Mouse (Mus musculus) heart, embryonic 15.5 days (tissue): ENCODE data around the gene Ctdsp2. TPM values are rescaled to one million over a fixed set of nuclear protein-coding genes. Genes with fewer than 3 reads are reported as not detected.

Experiments used
- ATAC-seq: fragments of 200-750 bp; cut with Nextera tagmentation; replicated peaks from 2 replicates; pipeline ENCODE4 v1.8.0; 2017; ENCODE audit warnings: low read depth, moderate TSS enrichment; ENCODE audit not compliant: insufficient number of reproducible peaks, insufficient read depth, low FRiP score
- H3K27ac ChIP-seq: fragments of 300-500 bp; sonication (generic); 2 replicates; pipeline ENCODE4 v1.5.1; 2015; ENCODE audit warnings: mild to moderate bottlenecking, inconsistent platforms
- H3K27me3 ChIP-seq: fragments of 300-500 bp; sonication (generic); 2 replicates; pipeline ENCODE4 v1.6.1; 2015; ENCODE audit warnings: inconsistent platforms
- H3K36me3 ChIP-seq: fragments of 300-500 bp; sonication (generic); 2 replicates; pipeline ENCODE4 v1.6.1; 2015; ENCODE audit warnings: mild to moderate bottlenecking, inconsistent platforms
- H3K4me1 ChIP-seq: fragments of 300-500 bp; sonication (generic); replicated peaks from 2 replicates; pipeline ENCODE4 v1.6.1; 2015; ENCODE audit warnings: inconsistent platforms
- H3K4me2 ChIP-seq: fragments of 300-500 bp; sonication (generic); 2 replicates; pipeline ENCODE4 v1.6.1; 2015; ENCODE audit warnings: inconsistent platforms, mild to moderate bottlenecking, moderate library complexity
- H3K4me3 ChIP-seq: fragments of 300-500 bp; sonication (generic); 2 replicates; pipeline ENCODE4 v1.5.1; 2015; ENCODE audit warnings: mild to moderate bottlenecking, inconsistent platforms
- H3K9ac ChIP-seq: fragments of 300-500 bp; sonication (generic); 2 replicates; pipeline ENCODE4 v1.6.1; 2015; ENCODE audit warnings: mild to moderate bottlenecking, inconsistent platforms
- H3K9me3 ChIP-seq: fragments of 300-500 bp; sonication (generic); replicated peaks from 2 replicates; pipeline ENCODE4 v1.6.1; 2016; ENCODE audit warnings: inconsistent platforms
- WGBS: fragments of 180-500 bp; shearing (Covaris S2); methylation state at CpG from one replicate; pipeline ENCODE4 v1.1.7; 2015; ENCODE audit warnings: mixed read lengths; 5-methylcytosine and 5-hydroxymethylcytosine counted together
- polyA plus RNA-seq: library from polyadenylated mRNA; unstranded; fragments of >200 nt; fragmentation: Nextera tagmentation; extraction: Ambion mirVana; gene quantifications from 2 replicates; pipeline ENCODE4 v1.2.1, GENCODE M21; 2015

The Ctdsp2 gene
- polyA plus RNA-seq, 1 experiment from 2014 or later, result 35.0 TPM

DNA sequence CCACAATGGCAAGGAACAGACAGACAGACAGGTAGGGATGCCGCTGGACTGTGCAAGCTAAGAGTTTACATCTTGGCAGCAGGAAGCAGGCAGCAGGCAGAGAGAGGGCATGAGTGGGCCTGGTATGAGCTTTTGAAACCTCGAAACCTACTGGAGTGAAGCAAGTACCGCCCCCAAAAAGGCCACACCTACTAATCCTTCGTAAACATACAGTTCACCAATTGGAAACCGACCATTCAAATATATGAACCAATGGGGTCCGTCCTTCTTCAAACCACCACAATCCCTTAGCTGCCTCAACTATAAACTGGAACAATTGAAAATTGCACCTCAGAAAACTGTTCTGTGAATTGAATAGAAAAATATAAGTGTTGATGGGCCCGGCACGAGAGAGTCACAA, 14.7 kb upstream of the Ctdsp2 start:
- Histone ChIP-seq H3K27ac (peak overlapping the region; percentile 83; the same call in 1 of the 2 replicates), H3K4me2 (no peak overlapping the region), H3K9ac (no peak overlapping the region), H3K4me1 (peaks cover 18% of the 10 kb centered on the region), H3K36me3 (no peaks in the 10 kb centered on the region), H3K4me3 (no peak overlapping the region), H3K9me3 (no peaks in the 10 kb centered on the region), H3K27me3 (no peaks in the 10 kb centered on the region)
- no peak for ATAC-seq
- WGBS, result 88% methylated on average over 8 of the region's 8 CpGs

DNA sequence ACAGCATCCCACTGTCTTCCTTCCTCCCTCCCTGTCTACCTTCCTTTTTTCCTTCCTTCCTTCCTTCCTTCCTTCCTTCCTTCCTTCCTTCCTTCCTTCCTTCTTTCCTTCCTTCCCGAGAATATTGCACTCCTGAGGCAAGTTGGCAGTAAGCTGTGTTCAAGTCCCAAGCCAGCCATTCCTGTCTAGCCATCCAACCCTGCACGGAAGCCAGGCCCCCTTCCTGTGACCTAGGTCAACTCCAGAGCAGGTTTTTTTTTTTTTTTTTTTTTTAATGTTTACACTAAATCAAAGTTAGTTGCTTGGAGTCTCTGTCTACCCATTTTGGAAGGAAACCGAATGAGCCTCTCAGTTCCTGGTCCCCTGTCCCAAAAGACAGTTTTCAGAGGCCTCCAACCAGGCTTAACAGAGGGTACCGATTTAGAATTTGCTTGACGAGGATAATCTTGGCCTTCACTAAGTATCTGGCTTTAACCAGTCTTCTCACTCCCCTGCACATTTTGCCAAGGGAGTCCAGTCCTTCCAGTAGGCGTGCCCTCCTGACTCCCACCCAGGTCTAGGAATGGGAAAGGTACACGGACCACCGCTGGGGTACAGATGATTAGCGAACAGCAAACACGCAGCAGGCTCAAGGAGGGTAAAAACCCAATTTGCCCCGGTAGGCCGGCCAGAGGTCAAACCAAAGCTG, 7.0 kb upstream of the Ctdsp2 start:
- H3K9me3 ChIP-seq, result no peaks in the 10 kb centered on the region
- no peak for ATAC-seq
- H3K4me1 ChIP-seq, result peaks cover 35% of the 10 kb centered on the region
- H3K9ac ChIP-seq, result 0 out of 2 replicates have a peak overlapping the region, but pooled peaks have one; percentile 28
- peak overlapping the region; percentile 42 for H3K4me2 ChIP-seq
- no peak overlapping the region for H3K4me3 ChIP-seq
- no peaks in the 10 kb centered on the region for H3K27me3 ChIP-seq
- H3K27ac ChIP-seq, result peak overlapping the region; percentile 86
- WGBS, result 16% methylated on average over 12 of the region's 12 CpGs
- no peaks in the 10 kb centered on the region for H3K36me3 ChIP-seq

DNA sequence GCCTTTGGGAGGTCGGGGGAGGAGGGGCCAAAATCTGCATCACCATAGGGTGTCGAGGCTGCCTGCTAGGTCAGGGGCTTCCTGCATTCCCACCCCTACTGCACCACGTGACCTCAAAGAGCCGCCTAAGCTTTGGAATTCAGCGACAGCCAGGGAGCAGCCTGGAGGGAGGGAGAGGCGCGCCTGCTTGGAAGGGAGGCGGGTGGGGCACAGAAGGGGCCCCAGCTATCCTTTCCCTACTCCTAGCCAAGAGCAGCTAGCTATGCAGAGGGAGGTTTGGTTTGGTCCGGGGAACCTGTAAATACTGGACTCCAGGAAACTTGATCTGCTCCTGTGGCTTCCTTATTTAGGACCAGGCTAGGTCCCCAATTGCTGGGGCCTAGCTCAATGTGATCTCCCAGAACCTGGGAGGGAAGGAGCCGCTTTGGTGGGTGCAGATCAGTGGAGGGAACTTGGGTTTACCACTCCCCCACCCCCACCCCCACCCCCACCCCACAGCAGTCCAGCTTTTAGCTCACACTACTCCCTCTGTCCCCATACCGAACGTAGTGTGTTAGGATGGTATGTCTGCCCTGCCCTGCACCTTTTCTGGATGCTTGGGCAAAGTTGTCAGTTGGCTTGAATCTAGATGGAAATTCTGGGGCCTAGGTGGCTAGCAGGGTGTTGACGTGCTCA, 6.3 kb upstream of the Ctdsp2 start:
- Histone ChIP-seq H3K27me3 (no peaks in the 10 kb centered on the region), H3K4me1 (peaks cover 37% of the 10 kb centered on the region), H3K4me3 (no peak overlapping the region), H3K9me3 (no peaks in the 10 kb centered on the region), H3K27ac (peak overlapping the region; percentile 86), H3K9ac (peak overlapping the region; percentile 43), H3K4me2 (peak overlapping the region; percentile 42), H3K36me3 (no peaks in the 10 kb centered on the region)
- peak; percentile 90 for ATAC-seq
- WGBS, result 12% methylated on average over 13 of the region's 13 CpGs

- H3K36me3 ChIP-seq, result no peaks in the 10 kb centered on the region
- no peak for ATAC-seq
- peak overlapping the region; percentile 43; the same call in 1 of the 2 replicates for H3K9ac ChIP-seq
- WGBS, result 29% methylated on average over 7 of the region's 7 CpGs
- H3K4me2 ChIP-seq, result no peak overlapping the region
- H3K4me3 ChIP-seq, result no peak overlapping the region
- H3K27me3 ChIP-seq, result no peaks in the 10 kb centered on the region
- no peaks in the 10 kb centered on the region for H3K9me3 ChIP-seq
- H3K4me1 ChIP-seq, result peaks cover 43% of the 10 kb centered on the region
- peak overlapping the region; percentile 86 for H3K27ac ChIP-seq
Measured at GRCm38 (mm10) chr10:126972988-126973387, 5.5 kb upstream of the Ctdsp2 start.

DNA sequence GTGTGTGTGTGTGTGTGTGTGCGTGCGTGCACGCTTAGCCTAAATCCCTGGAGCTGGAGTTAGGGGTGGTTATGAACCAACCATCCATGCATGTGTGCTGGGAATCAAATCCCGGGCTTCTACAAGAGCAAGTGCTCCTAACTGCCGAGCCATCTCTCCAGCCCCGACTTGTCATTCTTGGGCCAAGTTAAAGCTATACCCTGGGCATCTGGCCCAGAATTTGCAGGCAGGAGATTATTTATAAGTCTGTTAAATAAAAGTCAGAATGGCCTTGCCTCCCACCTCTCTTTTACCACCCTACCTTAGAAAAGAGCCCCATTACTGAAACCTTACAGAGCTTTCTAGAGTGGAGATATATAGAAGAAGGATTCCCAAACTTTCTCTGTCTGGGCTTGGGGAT, 2.8 kb upstream of the Ctdsp2 start:
- Histone ChIP-seq H3K4me1 (peaks cover 48% of the 10 kb centered on the region), H3K36me3 (no peaks in the 10 kb centered on the region), H3K4me3 (no peak overlapping the region), H3K9ac (no peak overlapping the region), H3K9me3 (no peaks in the 10 kb centered on the region), H3K4me2 (no peak overlapping the region), H3K27ac (no peak overlapping the region), H3K27me3 (no peaks in the 10 kb centered on the region)
- WGBS, result 78% methylated on average over 6 of the region's 6 CpGs
- ATAC-seq, result no peak

GRCm38 (mm10) chr10:126977076-126977475, 1.4 kb upstream of the Ctdsp2 start:
- no peak for ATAC-seq
- no peak overlapping the region for H3K9ac ChIP-seq
- no peak overlapping the region for H3K4me2 ChIP-seq
- H3K27ac ChIP-seq, result no peak overlapping the region
- no peaks in the 10 kb centered on the region for H3K9me3 ChIP-seq
- H3K4me1 ChIP-seq, result peaks cover 48% of the 10 kb centered on the region
- H3K36me3 ChIP-seq, result no peaks in the 10 kb centered on the region
- no peaks in the 10 kb centered on the region for H3K27me3 ChIP-seq
- WGBS, result 58% methylated on average over 4 of the region's 4 CpGs
- no peak overlapping the region for H3K4me3 ChIP-seq

GRCm38 (mm10) chr10:126979121-126979635, 661 bp downstream of the Ctdsp2 start:
- Histone ChIP-seq H3K4me1 (peaks cover 57% of the 10 kb centered on the region), H3K9ac (peak overlapping the region; percentile 99), H3K9me3 (no peaks in the 10 kb centered on the region), H3K36me3 (no peaks in the 10 kb centered on the region), H3K27ac (peak overlapping the region; percentile 99), H3K4me2 (peak overlapping the region; percentile 93), H3K27me3 (no peaks in the 10 kb centered on the region), H3K4me3 (peak overlapping the region; percentile 90)
- peak; percentile 7 for ATAC-seq
- WGBS, result under 1% methylated on average over 42 of the region's 62 CpGs

DNA sequence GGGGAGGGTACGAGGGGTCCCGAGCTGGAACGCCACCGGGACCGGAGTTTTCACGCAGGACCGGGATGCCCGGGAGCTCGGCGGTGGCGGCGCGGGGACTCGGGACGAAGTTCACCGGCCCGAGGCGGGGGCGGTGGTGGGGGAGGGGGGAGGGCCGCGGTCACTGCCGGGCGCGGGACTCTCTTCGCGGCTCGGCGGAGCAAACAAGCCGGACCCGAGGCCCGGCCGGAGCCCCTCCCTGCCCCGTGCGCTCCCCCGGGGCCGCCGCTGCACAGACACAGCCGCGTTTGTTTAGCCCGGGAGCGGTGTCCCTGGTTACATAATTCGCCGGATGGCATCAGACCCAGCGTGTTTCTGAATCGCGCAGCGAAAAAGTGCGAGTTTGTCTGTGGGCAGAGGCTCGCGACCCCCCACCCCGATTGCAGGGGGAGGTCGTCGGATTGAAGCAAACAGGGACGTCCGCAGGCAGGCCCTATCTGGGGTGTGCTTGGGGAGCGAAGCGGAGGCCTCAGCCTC, 1.2 kb downstream of the Ctdsp2 start:
- under 1% methylated on average over 46 of the region's 57 CpGs for WGBS
- H3K36me3 ChIP-seq, result no peaks in the 10 kb centered on the region
- no peaks in the 10 kb centered on the region for H3K27me3 ChIP-seq
- no peaks in the 10 kb centered on the region for H3K9me3 ChIP-seq
- peak overlapping the region; percentile 99 for H3K27ac ChIP-seq
- no peak for ATAC-seq
- peak overlapping the region; percentile 90 for H3K4me3 ChIP-seq
- H3K4me2 ChIP-seq, result peak overlapping the region; percentile 93
- peaks cover 62% of the 10 kb centered on the region for H3K4me1 ChIP-seq
- peak overlapping the region; percentile 99 for H3K9ac ChIP-seq

GRCm38 (mm10) chr10:126980221-126980932, 1.9 kb downstream of the Ctdsp2 start:
- H3K4me1 ChIP-seq, result peaks cover 67% of the 10 kb centered on the region
- 3% methylated on average over 16 of the region's 16 CpGs for WGBS

DNA sequence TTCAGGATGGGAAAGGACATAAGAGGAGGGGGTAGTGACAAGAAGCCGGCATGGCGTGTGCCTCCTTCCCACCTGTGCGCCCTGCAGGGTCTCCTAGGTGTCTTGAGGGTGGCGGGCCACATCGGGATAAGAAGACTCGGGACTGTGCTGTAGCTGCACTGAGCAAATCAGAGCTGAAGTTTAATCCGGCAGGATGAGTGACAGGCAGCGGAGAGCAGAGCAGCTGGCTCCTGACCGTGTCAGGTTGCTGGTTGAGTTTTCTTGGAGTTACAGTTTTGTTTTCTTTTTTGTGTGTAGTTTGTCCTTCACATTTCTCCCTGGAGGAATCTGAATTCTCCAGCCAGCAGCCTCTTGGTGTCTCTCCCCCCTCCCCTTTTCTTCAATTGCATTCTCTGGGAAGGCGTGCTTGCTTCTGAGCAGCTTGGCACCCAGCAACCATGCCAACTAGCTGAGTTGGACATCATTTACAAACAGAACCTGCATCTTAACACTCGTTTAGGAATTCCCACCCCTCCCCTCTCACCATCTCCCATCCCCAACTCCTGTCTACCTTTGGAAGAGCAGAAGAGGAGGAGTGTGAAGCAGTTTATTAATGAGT, 2.5 kb downstream of the Ctdsp2 start:
- Histone ChIP-seq H3K4me1 (peaks cover 70% of the 10 kb centered on the region), H3K4me3 (peak overlapping the region; percentile 90), H3K36me3 (no peaks in the 10 kb centered on the region), H3K9ac (peak overlapping the region; percentile 99), H3K27me3 (no peaks in the 10 kb centered on the region), H3K27ac (peak overlapping the region; percentile 99), H3K4me2 (peak overlapping the region; percentile 93), H3K9me3 (no peaks in the 10 kb centered on the region)
- ATAC-seq, result no peak
- WGBS, result 14% methylated on average over 11 of the region's 11 CpGs

More at GRCm38 (mm10) chr10:126980221-126980932, 1.9 kb downstream of the Ctdsp2 start:
- Histone ChIP-seq H3K36me3 (no peaks in the 10 kb centered on the region), H3K9me3 (no peaks in the 10 kb centered on the region), H3K27me3 (no peaks in the 10 kb centered on the region), H3K4me2 (peak overlapping the region; percentile 93), H3K4me3 (peak overlapping the region; percentile 90), H3K9ac (peak overlapping the region; percentile 99), H3K27ac (peak overlapping the region; percentile 99)
- no peak for ATAC-seq

DNA sequence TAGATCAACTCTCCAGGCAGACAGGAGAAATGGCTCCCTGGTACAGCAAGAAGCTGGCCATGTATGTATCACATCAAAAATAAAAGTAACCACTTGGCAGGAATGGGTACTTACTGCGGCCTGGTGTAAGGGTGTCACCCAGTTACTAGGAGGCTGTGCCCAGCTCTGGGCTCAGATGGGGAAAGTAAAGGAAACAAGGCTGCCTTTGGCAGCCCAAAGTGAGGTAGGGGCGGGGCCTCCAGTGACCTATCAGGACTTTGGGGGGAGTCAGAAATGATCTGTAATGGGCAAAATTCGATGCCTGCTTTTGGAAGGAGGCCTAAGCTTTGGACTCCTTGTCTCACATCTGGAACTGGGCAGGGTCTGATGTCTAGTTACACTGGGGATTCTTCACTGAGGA, 3.2 kb downstream of the Ctdsp2 start:
- peak overlapping the region; percentile 90 for H3K4me3 ChIP-seq
- H3K9ac ChIP-seq, result peak overlapping the region; percentile 67
- peak overlapping the region; percentile 91 for H3K27ac ChIP-seq

More for the DNA sequence above, 3.2 kb downstream of the Ctdsp2 start:
- Histone ChIP-seq H3K4me2 (peak overlapping the region; percentile 93), H3K4me1 (peaks cover 76% of the 10 kb centered on the region), H3K27me3 (no peaks in the 10 kb centered on the region), H3K9me3 (no peaks in the 10 kb centered on the region), H3K36me3 (no peaks in the 10 kb centered on the region)
- 54% methylated on average over 3 of the region's 3 CpGs for WGBS
- no peak for ATAC-seq
